Mouse (Mus musculus) erythroblast, embryonic 14.5 days (primary cell): ENCODE results near the gene Nkain4. TPM values are rescaled to one million over a fixed set of nuclear protein-coding genes. Genes with fewer than 3 reads are reported as not detected.

Source experiments
- H3K27me3 ChIP-seq: 2 replicates; pipeline ENCODE4 v1.6.1; 2012; ENCODE audit warnings: inconsistent platforms; ENCODE audit not compliant: control insufficient read depth
- H3K36me3 ChIP-seq: 2 replicates; pipeline ENCODE4 v1.6.1; 2012; ENCODE audit warnings: mild to moderate bottlenecking, inconsistent platforms; ENCODE audit not compliant: control insufficient read depth
- H3K4me1 ChIP-seq: 2 replicates; pipeline ENCODE4 v1.6.1; 2012; ENCODE audit warnings: inconsistent platforms; ENCODE audit not compliant: control insufficient read depth
- H3K4me3 ChIP-seq: replicated peaks from 2 replicates; pipeline ENCODE3; 2012; ENCODE audit warnings: moderate library complexity, mild to moderate bottlenecking, inconsistent platforms
- H3K9me3 ChIP-seq: 2 replicates; pipeline ENCODE4 v1.6.1; 2012; ENCODE audit warnings: low read length, inconsistent platforms, mixed read lengths; ENCODE audit not compliant: control insufficient read depth
- GATA1 ChIP-seq: IDR thresholded peaks from 2 replicates; pipeline ENCODE4 v1.6.1; 2012; ENCODE audit warnings: low read length, inconsistent platforms, mixed read lengths
- TAL1 ChIP-seq: IDR thresholded peaks from 3 replicates; pipeline ENCODE4 v1.6.1; 2012; ENCODE audit warnings: low read length, inconsistent platforms, mixed read lengths
- polyA plus RNA-seq: library from polyadenylated mRNA; stranded (reverse); fragments of >175 nt; gene quantifications from 2 replicates; pipeline ENCODE4 v1.2.3, GENCODE M21; 2012

Nkain4 gene
- polyA plus RNA-seq, result not detected in 2 replicates

DNA sequence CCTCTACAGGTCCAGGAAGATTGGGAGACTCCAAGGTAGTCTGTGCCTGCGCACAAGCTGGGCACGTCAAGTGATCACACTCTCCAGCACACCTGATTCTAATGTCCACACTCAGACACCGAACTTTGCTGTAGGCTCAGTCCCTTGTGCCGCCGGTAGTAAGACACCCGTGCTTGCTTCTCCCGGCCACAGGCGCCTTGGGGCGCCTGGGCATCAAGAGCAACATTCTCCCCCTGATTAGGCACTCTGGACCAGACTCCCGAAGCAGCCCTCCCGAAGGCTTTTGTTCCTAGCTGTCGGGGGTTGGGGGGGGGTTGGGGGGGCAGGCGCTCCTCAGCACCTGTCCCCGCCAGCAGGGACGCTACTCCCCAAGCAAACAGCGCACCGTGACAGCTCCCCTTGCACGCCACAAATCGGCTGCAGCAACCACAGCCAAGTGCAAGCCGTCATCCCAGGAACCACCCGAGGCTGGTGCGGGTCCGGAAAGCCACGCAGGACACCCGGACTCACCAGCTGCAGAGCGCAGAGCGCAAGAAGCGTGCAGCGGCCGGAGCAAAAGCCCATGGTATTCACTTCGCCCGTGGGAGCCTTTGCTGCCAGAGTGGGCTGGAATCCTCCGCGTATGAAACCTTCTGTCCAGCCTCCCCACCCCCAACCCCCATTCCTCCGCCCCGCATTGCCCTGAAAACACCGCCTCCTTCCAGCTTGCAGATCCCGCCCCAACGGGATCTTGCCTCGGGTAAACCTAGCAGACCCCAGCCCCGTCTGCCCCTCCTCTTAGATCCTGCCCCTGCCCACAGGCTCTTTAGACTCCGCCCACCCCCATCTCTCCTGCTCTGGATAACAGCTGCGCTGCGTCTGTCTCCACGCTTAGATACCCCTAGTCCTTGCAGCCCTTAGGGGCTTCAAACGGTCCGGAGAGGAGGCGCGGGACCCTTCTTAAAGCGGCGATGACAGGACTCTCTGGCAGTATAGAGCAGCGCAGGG, at the start of gene Nkain4:
Gene Nkain4, minus strand, starts transcription at position 639 of the 987 bp plus-strand sequence.
- TF ChIP-seq GATA1 (no peak), TAL1 (no peak)
- Histone ChIP-seq H3K4me3 (no peak within 1 kb of the TSS), H3K4me1 (no peaks in the 10 kb centered on the region), H3K27me3 (peaks cover 69% of the 10 kb centered on the region), H3K9me3 (no peaks in the 10 kb centered on the region), H3K36me3 (no peaks in the 10 kb centered on the region)

DNA sequence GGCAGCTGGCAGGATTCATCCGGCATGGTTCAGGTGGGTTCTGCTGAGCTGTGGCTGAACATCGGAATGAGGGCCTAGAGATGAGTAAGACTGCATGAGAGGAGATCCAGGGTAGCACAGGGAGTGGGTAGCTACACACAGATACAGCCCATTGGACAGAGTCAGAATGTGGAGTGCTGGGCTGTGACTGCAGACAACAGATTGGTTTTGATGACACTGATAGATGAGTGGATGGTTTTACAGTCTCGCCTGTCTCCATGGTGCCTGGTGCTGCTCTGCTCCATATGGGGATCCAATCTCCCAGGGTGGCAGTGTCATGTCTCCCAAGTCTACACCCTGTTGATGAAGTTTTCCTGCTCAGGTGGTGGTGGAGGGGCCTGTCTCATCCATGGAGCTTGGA, 42.4 kb upstream of the Nkain4 start:
- TF ChIP-seq GATA1, result no peak
- H3K4me1 ChIP-seq, result no peaks in the 10 kb centered on the region
- H3K27me3 ChIP-seq, result no peaks in the 10 kb centered on the region
- no peaks in the 10 kb centered on the region for H3K9me3 ChIP-seq
- no peaks in the 10 kb centered on the region for H3K36me3 ChIP-seq
- H3K4me3 ChIP-seq, result no peak overlapping the region

DNA sequence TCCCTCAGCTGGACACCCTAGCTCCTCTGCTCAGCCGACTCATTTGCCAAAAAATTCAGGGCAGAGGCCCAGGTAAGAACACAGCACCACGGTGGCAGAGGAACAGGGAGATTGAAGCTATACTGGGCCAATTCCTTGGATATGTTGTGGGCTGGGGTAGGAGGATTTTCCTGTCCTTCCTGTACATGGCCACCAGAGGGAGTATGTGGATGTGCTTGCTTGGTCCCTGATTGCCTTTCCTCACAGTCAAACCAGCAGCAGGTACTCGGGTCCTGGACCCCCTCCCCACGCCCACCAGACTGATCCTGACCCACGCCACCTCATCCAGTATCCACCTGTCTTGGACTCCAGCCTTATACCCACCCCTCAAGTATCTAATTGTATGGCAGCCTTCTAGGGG, 41.9 kb upstream of the Nkain4 start:
- no peak for TF ChIP-seq GATA1
- no peak for TF ChIP-seq TAL1
- Histone ChIP-seq H3K9me3 (no peaks in the 10 kb centered on the region), H3K4me1 (no peaks in the 10 kb centered on the region), H3K36me3 (no peaks in the 10 kb centered on the region), H3K4me3 (no peak overlapping the region), H3K27me3 (no peaks in the 10 kb centered on the region)

DNA sequence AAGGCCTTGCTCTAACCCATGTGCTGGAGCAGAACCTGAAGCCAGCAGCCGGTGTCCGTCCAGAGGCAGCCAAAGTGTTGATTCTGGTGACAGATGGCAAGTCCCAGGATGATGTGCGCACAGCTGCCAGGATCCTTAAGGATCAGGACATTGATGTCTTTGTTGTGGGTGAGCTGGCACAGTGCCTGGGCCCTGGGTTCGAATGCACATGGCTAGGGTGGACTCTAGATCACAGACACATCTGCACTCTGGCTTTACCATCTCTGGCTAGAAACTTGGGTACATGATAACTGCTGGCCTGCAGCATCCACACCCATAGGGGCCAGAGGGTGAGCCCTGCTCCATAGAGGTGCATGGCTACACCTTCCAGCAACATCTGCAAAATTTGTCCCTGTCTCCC, 41.0 kb upstream of the Nkain4 start:
- TF ChIP-seq TAL1, result no peak
- TF ChIP-seq GATA1, result no peak
- H3K4me1 ChIP-seq, result no peaks in the 10 kb centered on the region
- no peaks in the 10 kb centered on the region for H3K9me3 ChIP-seq
- no peaks in the 10 kb centered on the region for H3K27me3 ChIP-seq
- H3K36me3 ChIP-seq, result no peaks in the 10 kb centered on the region
- no peak overlapping the region for H3K4me3 ChIP-seq

DNA sequence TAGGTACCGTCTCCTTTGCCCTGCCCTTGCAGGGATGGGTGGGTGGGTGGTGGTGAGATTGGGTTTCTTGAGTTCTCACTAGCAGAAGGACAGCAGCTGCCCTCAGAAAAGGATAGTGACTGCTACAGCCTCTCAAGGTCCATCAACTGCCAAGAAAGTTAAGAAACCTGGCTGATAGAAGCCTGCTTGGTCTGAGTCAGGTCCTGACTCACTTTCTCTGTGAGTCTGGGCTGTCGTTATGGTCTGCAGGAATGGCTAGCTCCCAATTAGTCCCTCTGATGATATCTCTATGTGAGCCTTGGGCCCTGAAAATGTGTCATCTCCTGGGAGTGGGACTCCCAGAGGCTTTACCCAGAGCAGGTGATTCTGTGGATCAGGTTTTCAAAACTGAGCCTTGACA, 39.9 kb upstream of the Nkain4 start:
- H3K4me3 ChIP-seq, result no peak overlapping the region
- H3K36me3 ChIP-seq, result no peaks in the 10 kb centered on the region
- no peaks in the 10 kb centered on the region for H3K27me3 ChIP-seq
- TF ChIP-seq GATA1 (no peak), TAL1 (no peak)
- no peaks in the 10 kb centered on the region for H3K4me1 ChIP-seq
- H3K9me3 ChIP-seq, result no peaks in the 10 kb centered on the region

DNA sequence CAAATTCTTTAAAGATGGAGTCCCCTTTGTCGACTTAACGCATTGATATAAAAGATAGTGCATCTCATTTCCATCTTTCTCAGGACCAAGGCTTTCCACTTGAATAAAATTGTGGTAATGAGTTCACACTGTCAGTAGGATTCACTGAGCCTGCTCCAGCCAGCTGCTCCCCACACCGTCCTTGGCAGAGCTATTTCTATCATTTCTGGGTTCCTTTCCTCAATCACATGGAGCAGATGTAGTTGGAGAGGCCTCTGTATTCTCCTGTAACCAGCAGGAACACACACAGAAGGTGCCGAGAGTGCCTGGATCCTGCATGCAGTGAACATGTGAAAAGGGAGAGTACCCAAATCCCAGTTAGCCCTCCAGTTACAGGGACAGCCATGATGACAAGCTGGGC, 35.8 kb upstream of the Nkain4 start:
- no peak for TF ChIP-seq TAL1
- no peak for TF ChIP-seq GATA1
- Histone ChIP-seq H3K36me3 (no peaks in the 10 kb centered on the region), H3K27me3 (no peaks in the 10 kb centered on the region), H3K4me3 (no peak overlapping the region), H3K9me3 (no peaks in the 10 kb centered on the region), H3K4me1 (no peaks in the 10 kb centered on the region)

DNA sequence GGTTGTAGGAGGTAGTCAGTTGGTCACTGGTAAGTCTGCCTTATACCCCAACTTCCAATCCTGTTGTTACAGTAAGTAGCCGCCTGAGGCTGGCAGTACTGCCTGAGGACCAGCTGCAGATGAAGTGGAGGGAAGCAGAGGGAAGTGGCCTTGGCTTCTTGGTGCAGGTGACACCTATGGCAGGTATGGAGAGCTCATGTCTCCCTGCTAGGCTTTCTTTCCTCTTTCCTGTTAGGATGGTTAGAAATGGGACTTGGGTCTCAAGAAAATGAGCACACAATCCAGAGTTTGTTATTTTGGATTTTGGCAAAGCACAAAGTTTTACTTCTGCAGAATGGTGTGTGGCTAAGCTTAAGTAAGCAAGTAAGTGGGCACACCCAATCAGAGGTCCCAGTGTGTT, 34.4 kb upstream of the Nkain4 start:
- TF ChIP-seq TAL1 (no peak), GATA1 (no peak)
- Histone ChIP-seq H3K9me3 (no peaks in the 10 kb centered on the region), H3K4me1 (no peaks in the 10 kb centered on the region; the same call in 1 of the 2 replicates), H3K4me3 (no peak overlapping the region), H3K27me3 (no peaks in the 10 kb centered on the region), H3K36me3 (no peaks in the 10 kb centered on the region)

DNA sequence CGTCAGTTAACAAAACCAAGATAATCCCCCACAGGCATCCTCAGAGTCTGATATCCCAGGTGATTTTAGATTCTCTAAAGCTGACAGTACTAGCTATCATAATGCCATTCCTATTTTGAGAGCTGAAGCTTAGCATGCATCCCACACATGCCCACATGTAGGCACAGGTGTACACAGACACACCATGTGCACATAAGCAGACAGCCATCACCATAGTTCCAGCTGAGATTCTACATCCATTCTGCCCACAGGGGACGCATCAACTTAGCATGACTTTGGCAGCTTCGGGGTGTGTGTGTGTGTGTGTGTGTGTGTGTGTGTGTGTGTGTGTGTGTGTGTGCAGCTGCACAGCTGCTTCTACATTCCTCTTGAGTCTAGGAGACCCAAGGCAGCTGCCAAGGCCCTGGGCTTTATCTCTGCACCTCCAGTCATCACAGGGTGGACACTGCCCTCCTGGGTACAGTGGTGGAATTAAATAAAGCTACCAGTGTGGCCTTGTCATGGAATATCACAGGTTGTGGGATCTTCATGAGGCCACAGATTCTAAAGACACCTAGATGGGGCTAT, 33.9 kb upstream of the Nkain4 start:
- Histone ChIP-seq H3K4me3 (no peak overlapping the region), H3K9me3 (no peaks in the 10 kb centered on the region), H3K36me3 (peaks cover 1% of the 10 kb centered on the region; the same call in 1 of the 2 replicates), H3K4me1 (no peaks in the 10 kb centered on the region; the same call in 1 of the 2 replicates), H3K27me3 (no peaks in the 10 kb centered on the region)
- TF ChIP-seq GATA1, result no peak
- no peak for TF ChIP-seq TAL1

DNA sequence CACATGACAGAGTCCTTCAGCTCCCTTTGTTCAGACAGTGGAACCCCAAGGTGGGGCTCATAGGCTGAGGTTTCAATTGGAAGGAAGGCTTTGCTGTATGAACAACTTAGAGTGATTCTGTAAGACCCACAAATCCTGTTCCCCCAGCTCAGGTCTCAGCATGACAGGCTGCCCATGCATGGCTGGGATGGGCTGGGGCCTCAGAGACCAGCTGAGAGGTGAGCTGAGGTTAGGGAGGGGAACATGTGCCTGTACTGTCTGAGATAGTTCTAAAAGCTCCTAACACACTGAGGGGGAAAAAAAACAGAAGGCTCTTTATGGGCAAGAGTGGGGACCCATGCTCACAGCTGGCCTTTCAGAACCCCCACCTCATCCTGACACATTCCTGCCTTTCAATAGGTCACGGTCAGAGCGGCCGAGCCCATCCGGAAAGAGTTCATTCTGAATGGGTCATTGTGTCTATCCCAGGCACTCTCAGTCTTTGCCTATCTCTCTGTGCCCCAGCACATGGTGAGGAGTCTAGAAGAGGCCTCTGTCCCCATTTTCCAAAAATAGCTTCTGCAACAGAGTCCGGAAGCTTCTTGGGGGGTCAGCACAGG, 33.0 kb upstream of the Nkain4 start:
- H3K4me1 ChIP-seq, result no peaks in the 10 kb centered on the region; the same call in 1 of the 2 replicates
- TF ChIP-seq TAL1, result no peak
- no peak for TF ChIP-seq GATA1
- no peaks in the 10 kb centered on the region for H3K9me3 ChIP-seq
- H3K4me3 ChIP-seq, result no peak overlapping the region
- no peaks in the 10 kb centered on the region for H3K27me3 ChIP-seq
- peaks cover 9% of the 10 kb centered on the region for H3K36me3 ChIP-seq
